Mouse (Mus musculus): ENCODE measurements around the gene Gmds. TPM values are rescaled to one million over a fixed set of nuclear protein-coding genes. Genes with fewer than 3 reads are reported as not detected.
A peak's percentile ranks its signal among the peaks of the same experiment; 100 is the strongest.

The Gmds gene
- total RNA-seq, 2 experiments from 2014 or later = 2.0 to 13.3 TPM

- ATAC-seq (replicated peaks; ENCODE audit: low FRiP score, poor library complexity, severe bottlenecking) = no peak
Observed at GRCm38 (mm10) chr13:32175028-32175427, 163.5 kb downstream of the Gmds start.

GRCm38 (mm10) chr13:32169173-32169572 lies 169.4 kb downstream of the Gmds start:
- ATAC-seq (replicated peaks; ENCODE audit: low FRiP score, poor library complexity, severe bottlenecking) = no peak

GRCm38 (mm10) chr13:32167806-32168205 lies 170.7 kb downstream of the Gmds start:
- ATAC-seq (replicated peaks; ENCODE audit: low FRiP score, poor library complexity, severe bottlenecking) = no peak

GRCm38 (mm10) chr13:32165581-32165980 lies 173.0 kb downstream of the Gmds start:
- ATAC-seq (replicated peaks; ENCODE audit: low FRiP score, poor library complexity, severe bottlenecking) = no peak

DNA sequence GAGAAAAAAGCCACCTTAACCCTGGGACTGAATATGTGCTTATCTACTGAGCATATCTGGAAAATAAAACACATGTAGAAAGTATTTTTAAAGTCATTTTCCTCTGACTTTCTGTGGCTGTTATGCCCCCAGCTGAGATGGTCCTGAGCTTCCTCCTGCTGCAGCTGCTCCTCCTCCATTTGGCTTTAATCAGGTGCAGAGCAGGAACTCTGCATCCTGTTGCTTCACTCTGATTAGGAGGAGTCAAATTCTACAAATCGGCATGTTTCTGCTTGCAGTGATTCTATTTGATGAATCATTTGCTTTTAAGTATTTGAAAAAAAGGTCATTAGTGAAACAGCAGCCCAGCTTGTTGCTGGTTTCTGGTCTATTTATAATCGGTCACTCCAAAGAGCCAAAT lies 177.0 kb downstream of the Gmds start:
- ATAC-seq (replicated peaks; ENCODE audit: low FRiP score, poor library complexity, severe bottlenecking) = no peak

GRCm38 (mm10) chr13:32158240-32158639 lies 180.3 kb downstream of the Gmds start:
- no peak for ATAC-seq (replicated peaks; ENCODE audit: low FRiP score, poor library complexity, severe bottlenecking)

DNA sequence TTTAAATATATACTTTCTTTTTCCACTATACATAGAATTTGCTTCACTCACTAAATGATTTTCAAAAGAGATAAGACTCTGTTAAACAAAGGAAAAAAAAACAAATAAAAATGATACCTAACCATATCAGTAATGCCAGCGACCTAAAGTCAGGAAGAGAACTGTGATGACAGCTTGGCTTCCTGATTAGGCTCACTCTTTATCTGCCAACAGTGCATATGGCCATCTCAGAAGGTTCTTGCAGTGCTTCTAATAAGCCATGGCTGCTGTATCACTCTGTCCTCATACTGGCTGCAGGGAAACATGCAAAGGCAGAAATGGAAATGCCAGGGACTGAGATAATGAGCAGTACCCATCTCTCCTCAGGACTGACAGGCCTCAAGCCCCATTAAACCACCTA lies 192.6 kb downstream of the Gmds start:
- no peak for ATAC-seq (replicated peaks; ENCODE audit: low FRiP score, poor library complexity, severe bottlenecking)

DNA sequence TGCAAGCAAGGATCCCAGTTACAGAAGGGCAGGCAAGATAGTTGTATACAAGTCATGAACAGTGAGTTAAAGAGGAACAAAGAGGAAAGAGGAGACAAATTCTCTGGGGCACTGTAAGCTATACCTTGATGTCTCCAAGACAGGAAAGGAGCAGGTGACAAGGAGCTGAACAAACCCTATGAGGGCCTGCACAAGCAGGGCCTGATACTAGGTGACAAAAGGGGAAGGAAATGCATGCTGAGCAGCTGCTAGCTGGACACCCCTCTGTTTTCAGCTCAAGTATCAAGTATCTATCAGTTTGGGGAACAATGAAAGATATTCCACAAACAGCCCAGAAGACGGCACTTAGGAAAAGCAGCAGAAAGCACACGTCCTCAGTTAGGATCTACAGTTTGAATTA lies 193.4 kb downstream of the Gmds start:
- ATAC-seq (replicated peaks; ENCODE audit: low FRiP score, poor library complexity, severe bottlenecking) = no peak

DNA sequence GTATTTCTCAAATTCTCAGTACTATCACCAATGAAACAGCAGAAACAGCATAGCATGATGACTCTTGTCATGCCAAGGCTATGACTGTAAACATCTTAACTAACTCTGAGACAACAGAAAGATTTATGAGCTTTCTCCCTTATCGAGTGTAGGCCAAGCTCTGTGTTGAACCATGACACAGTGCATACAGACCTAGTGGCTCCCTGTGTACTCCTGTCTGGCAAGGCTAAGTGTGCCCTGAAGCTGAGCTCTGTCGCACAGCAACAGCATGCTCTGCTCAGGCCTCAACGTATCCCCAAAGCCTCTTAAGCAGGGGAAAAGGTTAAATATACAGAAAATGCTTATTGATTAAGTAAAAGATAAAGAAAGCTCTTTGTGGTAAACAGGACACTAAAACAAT lies 194.9 kb downstream of the Gmds start:
- no peak for ATAC-seq (replicated peaks; ENCODE audit: low FRiP score, poor library complexity, severe bottlenecking)

GRCm38 (mm10) chr13:32134663-32135273 lies 203.8 kb downstream of the Gmds start:
- ATAC-seq (replicated peaks; ENCODE audit: low FRiP score, poor library complexity, severe bottlenecking) = no peak

DNA sequence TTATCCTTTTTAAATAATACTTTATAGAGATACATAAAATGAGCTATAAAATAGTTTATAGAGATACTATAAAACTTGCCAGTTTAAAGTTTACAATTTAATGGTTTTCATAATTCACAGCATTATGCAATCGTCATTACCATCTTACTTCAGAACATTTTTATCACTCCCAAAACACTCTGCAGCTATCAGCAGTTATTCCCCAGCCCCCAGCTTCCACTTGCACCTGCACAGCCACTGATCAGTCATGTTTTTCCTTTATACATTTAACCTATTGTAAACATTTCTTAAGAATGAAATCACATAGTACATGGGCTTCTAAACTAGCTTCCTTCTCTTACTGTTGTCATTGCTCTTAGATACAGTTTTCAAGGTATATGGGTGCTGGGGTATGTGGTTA lies 208.6 kb downstream of the Gmds start:
- no peak for ATAC-seq (replicated peaks; ENCODE audit: low FRiP score, poor library complexity, severe bottlenecking)

DNA sequence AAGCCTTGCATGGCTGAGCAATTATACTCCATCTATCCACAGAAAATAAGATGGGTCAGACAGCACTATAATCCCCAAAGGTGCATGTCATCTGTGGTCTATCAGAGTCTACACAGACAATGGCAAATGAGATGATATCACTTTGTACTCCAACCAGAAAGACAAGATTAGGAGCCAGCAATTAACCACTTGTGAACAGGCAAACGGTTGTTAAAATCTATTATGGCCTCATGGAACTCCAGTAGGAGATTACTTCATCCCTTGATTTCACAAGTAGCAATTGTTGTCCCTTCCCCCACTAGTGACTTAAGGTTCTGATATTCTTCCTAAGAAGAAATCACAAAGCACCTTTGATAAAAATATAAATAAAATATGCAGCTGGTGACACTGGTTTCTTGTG lies 220.2 kb downstream of the Gmds start:
- no peak for ATAC-seq (replicated peaks; ENCODE audit: low FRiP score, poor library complexity, severe bottlenecking)

DNA sequence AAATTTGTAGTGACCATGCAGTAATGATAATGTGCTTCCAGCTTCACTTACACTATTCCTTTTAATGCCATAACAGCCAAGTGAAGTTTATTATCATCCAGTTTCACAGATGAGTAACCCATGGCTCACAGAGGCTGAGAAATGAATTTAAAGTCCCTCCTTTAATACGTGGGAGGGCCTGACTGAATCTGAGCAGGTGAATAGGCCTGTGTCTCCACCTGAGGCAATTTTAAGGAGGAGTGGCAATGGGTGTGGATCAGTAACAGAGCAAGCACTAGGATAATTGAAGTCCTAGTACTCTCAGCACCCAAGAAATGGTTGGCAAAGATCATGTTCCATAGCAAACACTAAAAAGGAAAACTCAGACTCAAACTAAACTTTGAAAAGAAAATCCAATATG lies 223.1 kb downstream of the Gmds start:
- no peak for ATAC-seq (replicated peaks; ENCODE audit: low FRiP score, poor library complexity, severe bottlenecking)

GRCm38 (mm10) chr13:32113875-32114274 lies 224.7 kb downstream of the Gmds start:
- ATAC-seq (replicated peaks; ENCODE audit: low FRiP score, poor library complexity, severe bottlenecking) = no peak

DNA sequence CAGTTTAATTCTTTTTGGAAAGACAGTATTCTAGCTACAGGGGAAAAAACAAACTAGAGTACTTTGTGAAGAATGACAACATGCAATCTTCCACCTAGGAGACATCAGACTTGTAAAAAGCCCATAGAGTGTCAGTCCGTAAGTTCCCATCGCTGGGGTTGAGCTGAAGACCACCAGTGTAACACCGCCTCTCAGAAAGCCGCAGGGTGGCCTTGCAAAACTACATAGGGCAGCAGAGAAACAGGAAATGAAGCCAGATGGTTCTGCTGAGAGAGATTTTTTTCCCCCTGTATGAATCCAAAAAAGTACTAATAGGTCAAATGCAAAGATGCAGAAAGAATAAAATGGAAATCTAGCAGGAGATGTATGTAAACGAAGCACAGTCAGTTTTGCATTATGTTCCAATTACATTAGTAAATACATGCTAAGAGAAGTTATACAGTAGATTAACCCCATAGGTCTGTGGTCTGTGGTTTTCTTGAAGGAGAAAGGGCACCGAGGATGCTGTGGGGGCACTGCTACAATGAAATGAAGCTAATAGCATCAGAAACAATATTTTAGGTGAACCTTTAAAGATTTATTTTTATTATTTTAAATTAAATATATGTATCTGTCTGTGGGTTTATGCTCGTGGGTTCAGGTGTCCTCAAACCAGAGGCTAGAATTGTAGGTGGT lies 250.1 kb downstream of the Gmds start:
- ATAC-seq (replicated peaks; ENCODE audit: low FRiP score, poor library complexity, severe bottlenecking) = no peak

GRCm38 (mm10) chr13:32080520-32081249 lies 257.9 kb downstream of the Gmds start:
- no peak for ATAC-seq (replicated peaks; ENCODE audit: low FRiP score, poor library complexity, severe bottlenecking)

- ATAC-seq (replicated peaks; ENCODE audit: low FRiP score, poor library complexity, severe bottlenecking) = no peak
Observed at GRCm38 (mm10) chr13:32073630-32074029, 264.9 kb downstream of the Gmds start.

DNA sequence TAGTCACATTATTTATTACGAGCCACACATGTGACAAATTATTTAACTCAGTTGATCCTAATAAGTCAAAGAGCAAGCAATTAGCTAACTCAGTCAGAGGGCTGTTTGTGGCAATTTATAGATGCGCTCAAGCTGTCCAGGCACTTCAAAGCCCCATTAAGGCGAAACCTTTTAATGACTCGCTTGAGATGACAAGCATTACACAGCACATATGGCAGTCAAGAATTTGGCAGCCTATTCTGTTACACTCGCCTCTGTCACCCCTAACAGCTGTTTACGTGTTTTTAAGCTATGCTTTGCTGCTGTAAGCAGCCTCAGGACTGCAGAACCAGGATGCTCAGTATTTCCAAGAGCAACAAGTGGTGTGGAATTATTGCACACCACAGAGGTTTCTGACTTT lies 283.2 kb downstream of the Gmds start:
- ATAC-seq (replicated peaks; ENCODE audit: low FRiP score, poor library complexity, severe bottlenecking) = peak; percentile 46; the same call in 1 of the 2 replicates

DNA sequence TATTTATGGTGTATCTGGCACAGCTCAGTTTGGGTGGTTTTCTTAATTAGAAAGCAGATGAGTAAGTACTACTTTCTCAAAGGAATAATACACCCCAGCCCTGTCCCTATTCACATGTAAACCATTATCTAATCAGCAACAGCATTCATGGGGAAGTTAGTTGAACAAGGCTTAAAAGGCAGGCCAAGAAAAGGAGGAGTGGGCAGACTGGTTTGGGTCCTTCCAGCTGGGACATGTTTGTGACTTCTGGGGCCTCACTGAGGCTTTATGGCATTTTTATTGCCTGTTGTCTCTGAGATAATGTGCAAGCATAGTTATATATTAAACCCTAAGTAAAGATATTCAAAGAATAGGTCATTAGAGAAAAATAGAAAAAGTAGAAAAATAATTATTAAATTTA lies 285.0 kb downstream of the Gmds start:
- ATAC-seq (replicated peaks; ENCODE audit: low FRiP score, poor library complexity, severe bottlenecking) = no peak

DNA sequence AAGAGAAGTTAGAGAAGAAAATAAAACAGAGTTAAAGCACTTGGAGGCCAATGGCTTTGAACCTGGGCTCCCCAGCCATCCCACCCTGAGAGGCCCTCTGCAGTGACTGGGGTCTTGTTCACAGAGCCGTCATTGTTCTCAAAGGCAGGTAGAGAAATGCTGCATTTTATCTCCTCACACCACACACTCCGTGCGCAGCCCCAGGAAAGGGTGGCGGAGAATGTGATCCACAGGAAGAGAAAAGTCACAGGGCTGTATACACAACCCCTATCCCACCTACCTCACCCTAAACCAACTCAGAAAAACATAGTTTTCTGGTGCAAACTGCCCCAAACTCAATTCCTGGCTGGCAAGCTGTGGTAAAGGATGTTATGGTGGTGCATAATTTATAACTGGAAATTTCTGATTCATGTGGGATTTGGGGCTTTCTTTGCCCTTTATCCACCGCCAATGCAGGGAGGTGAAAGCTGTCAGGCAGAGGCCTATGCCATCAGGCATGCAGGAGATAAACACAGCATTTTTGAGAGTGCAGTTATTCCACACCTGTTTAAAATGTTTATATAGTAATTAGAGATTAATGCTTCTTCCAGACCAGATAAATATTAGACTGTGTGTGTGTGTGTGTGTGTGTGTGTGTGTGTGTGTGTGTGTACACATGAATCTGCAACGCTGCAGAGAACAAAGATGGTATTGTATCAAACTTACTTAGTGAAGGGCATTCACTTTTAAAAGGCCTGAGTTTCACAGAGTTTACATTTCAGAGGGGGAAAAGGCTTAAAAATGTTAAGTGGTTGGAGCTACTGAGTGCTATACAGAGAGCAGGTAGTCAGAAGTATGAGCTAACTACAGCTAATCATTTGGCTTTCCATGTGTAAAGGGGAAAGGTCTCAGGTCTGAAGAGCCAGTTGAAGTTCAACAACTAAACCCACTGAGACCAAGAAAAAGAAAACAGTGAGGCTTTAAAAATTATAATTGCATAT lies 290.3 kb downstream of the Gmds start:
- no peak for ATAC-seq (replicated peaks; ENCODE audit: low FRiP score, poor library complexity, severe bottlenecking)

Data from erythroblast, adult 5-6 weeks (primary cell).